Mouse (Mus musculus): ENCODE results near the gene Mras. TPM values are rescaled to one million over a fixed set of nuclear protein-coding genes. Genes with fewer than 3 reads are reported as not detected.

Gene Mras
- total RNA-seq, 4 experiments from 2014 or later: 3.7 to 8.8 (median 6.1) TPM

- DNase-seq (ENCODE audit: low spot score): no peak
Observed at GRCm38 (mm10) chr9:99411785-99412184, 25.4 kb downstream of the Mras start.

DNA sequence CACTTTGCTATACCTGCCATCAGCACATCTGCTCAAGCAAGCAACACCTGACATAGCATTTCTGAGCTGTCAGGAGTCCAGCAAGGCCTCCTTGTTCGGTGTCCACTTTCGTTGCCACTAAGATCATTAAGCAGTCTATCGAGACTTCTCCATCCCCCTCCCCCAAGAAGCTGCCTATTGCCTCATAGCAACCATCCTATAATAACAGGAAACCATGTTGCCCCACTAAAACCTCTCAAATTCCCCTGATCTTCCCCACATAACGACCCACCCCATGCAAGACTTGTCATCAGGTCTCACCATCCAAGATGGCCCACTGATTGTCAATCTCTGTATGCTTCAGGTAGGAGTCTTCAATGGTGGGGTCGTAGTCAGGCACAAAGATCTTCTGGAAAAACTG is 26.1 kb downstream of the Mras start:
- DNase-seq (ENCODE audit: low spot score): no peak

GRCm38 (mm10) chr9:99409280-99409679 is 27.9 kb downstream of the Mras start:
- DNase-seq (ENCODE audit: low spot score): no peak

DNA sequence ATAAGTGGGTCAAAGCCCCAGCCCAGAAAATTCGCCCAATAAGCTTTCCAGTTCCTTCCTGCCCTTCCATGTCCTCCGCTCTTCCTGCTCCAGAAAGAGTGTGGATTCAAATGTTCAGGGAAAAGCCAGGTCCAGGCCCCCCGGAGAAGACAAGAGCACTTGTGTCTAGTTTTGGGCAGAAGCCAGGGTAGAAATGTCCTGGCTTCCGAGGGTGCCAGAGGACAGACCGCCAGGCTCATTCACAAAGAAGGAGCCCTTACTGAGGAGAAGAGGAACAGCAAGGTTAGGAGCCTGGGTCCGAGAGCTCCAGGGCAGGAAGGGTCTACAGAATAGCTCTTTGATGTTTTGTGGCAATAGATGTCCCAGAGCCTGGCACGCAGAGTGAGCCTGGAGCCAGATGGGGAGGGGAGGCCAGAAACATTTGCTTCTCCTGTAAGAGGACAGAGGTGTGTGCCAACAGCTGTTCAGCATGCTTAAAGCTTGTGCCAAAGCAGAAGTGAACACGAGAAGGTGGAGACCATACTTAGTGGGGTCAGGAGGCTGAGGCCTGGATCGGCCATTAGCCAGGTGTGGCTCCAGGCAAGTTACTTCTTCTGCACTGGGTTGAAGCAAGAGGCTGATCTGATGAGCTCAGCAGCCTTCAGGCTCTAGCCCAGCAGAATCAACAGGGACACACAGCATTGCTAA is 35.8 kb downstream of the Mras start:
- DNase-seq (ENCODE audit: low spot score): no peak

GRCm38 (mm10) chr9:99400781-99401180 is 36.4 kb downstream of the Mras start:
- DNase-seq (ENCODE audit: low spot score): no peak

DNA sequence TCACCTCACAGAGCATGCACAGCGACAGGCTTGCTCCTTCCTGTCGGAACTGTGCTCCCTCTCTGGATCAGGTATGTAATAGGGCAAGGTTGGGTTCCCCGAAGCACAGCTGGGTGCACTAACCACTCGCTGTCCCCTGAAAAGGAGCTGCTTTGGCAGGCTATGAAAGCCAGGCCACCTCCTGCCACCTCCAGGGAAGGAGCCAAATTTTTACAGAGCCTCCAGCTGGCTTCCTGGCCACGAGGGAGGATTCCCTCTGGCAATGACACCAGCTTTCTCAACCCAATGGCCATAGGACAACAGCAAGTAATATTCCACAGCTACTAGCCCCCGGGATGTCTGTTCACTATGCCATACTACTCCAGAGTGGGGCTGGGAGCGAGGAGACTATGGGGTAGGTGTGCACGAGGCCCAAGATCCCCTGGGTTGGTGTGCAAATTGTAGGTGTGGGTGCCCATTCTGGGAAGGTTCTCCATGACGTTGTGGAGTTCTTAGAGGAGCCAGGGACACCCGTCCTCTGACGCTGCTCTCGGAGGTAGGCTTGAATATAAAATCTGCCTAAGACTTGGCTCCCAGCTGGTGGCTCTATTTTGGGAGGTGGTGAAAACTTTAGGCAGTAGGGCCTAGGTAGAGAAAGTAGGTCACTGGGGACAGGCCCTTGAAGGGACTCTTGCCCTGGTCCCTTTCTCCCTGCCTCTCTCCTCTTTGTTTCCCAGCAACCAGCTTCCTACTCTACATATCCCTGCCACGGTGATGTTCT is 39.9 kb downstream of the Mras start:
- DNase-seq (ENCODE audit: low spot score): no peak

DNA sequence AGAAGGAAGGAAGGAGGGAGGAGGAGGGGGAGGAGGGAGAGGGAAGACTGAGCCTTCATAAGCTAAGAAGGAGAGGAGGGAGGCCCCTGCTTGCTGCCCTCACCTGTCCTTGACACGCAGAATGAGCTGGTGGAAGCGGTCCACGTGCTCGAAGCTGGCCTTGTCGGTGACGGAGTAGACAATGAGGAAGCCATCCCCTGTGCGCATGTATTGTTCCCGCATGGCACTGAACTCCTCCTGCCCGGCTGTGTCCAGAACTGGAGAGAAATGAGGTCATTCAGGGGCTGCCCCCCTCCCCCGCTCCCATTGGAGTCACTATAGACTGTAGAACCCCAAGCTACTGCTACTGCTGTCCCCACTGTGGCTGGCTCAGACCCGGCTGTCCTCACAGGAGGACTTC is 42.8 kb downstream of the Mras start:
- no peak for DNase-seq (ENCODE audit: low spot score)

DNA sequence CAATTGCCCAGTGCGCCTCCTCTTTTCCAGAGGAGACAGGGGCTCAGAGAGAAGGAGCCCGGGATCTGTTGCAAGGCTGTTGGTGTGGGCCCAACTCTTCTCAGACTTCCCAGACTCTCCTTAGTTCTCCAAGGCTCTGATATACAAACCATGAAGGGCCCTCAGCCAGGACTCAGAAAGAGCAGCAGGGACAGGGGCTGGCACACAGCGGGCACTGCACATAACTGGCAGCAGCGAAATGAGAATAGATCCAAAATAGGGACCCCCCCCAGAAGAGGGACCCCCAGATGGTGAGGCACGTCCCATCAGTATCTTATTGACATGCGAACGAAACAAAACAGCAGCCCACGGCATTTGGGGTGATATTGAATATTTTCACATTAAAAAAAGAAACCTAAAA is 44.0 kb downstream of the Mras start:
- DNase-seq (ENCODE audit: low spot score): no peak

DNA sequence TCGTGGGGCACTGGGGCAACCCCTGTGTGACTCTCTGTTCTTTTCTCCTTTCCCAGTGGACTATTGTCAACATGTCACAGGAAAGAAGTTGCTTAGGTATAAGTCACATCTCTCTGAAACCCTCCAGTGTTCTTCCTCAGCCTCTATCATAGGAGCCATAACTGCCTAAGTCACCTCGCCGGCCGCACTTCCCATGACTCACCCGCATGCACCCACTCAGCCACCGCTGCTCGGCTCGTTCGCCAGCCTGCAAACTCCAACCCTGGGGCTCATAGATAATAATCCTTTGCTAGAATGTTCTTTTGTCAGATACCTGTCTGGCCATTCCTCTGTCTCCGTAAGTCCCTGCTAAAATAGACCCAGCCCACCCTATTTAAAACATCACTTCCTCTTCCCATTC is 45.6 kb downstream of the Mras start:
- no peak for DNase-seq (ENCODE audit: low spot score)

DNA sequence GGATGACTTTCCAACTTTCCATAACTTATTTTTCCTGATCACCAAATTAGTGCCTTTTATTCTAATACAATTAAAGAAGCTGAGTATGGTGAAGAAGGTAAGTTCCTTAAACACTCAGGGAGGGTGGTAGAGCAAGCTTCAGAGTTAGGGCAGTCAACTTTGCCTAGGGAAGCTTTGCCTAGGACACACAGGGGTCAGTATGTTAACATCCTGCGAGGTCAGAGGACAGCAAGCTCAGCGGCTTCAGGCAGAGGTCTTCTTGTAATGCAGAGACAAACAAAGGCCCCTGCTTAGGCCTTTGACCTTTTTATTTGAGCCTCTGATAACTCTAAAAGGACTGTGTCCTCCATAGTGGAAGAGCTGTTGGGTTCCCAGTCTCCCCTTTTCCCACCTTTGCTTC is 46.5 kb downstream of the Mras start:
- no peak for DNase-seq (ENCODE audit: low spot score)

DNA sequence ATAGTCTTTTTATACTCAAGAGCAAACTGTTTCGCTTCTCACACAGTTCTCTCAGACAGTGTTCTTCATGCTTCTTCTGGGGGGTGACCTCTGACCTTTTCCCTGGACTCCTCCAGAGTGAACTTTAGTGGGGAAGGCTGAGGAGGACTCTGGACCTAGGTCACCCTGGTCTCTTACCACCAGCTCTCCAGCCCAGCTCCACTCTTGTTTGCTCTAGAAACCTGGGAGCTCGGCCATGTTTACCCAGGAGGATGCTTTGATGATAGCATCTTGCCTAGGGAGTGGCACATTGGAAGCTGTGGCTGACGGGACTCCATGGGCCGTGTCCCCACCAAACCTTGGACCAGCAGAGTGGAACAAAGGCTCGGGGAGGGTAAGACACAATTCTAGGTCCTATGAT is 47.0 kb downstream of the Mras start:
- DNase-seq (ENCODE audit: low spot score): no peak

DNA sequence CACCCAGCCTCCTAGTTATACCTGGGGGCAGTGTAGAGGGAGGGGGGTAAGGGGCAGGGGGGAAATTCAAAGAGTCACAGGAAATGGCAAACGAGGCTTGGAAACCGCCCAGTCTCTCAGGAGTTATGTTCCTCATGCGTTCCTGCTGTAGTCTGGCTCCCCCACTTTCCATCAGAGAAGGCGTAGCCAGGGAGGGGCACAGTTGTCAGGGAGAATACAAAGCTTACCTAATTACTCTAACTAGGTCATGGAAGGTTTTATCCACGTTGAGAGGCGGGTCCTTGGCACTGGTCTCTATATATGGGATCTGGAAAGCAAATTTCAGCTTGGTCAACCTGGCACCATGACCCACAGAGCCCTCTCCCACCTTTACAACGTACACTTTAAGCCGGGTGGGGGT is 47.7 kb downstream of the Mras start:
- no peak for DNase-seq (ENCODE audit: low spot score)

DNA sequence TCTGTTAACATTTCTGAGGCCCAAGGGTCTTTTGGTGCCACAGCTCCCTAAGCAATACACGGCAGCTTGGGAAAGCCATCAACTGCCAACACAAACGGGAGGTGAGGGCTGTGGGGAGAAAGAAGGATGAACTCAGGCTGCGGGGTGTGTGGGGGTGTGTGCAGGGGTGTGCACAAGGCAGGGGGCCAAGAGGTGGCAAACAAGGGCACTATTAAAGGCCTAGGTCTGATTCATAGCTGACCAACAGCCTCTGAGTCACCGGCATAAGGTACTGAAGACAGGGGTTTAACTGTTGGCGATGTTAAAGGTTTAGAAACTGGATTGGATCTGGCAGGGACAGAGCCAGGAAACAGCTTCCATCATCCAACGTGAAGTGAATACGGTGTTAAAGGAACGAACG is 48.3 kb downstream of the Mras start:
- no peak for DNase-seq (ENCODE audit: low spot score)

DNA sequence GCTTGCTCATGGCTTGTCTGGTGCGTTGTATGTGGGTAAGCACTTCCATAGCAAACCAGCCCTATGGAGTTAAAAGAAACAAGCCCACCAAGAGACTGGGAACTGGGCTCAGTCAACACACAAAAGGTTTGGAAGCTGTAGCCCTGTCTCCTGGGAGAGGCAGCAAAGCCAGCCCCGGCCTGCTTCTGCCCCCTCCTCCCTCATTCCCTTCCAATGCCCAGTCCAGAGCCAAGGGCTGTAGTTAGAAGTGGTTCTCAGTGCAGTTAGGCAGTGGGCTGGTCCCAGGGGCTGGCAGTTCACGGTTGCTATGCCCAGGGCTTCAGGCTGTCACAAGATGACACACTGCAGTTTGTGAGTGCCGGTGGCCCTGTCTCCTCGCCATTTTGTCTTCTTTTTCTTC is 49.1 kb downstream of the Mras start:
- DNase-seq (ENCODE audit: low spot score): no peak

DNA sequence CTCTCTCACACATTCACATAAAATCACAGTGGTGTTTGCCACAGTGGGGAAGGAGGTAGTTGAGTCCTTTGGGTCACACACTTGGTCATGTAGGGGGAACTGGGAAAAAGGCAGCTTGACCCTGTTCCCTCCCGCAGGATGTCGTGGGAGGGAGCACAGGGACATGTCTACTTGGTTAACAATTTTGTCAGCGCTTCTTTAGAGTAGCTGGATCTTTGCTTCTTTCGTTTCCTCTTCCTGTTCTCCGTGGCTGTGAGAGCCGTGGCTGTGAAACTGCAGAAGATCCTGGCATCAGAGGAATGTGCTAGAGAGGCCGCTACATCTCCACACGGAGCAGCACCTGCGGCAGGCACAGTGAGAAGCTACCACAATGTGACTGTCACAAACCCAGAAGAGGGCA is 54.6 kb downstream of the Mras start:
- DNase-seq (ENCODE audit: low spot score): peak; percentile 19

- DNase-seq (ENCODE audit: low spot score): no peak
Observed at GRCm38 (mm10) chr9:99379194-99379593, 58.0 kb downstream of the Mras start.

DNA sequence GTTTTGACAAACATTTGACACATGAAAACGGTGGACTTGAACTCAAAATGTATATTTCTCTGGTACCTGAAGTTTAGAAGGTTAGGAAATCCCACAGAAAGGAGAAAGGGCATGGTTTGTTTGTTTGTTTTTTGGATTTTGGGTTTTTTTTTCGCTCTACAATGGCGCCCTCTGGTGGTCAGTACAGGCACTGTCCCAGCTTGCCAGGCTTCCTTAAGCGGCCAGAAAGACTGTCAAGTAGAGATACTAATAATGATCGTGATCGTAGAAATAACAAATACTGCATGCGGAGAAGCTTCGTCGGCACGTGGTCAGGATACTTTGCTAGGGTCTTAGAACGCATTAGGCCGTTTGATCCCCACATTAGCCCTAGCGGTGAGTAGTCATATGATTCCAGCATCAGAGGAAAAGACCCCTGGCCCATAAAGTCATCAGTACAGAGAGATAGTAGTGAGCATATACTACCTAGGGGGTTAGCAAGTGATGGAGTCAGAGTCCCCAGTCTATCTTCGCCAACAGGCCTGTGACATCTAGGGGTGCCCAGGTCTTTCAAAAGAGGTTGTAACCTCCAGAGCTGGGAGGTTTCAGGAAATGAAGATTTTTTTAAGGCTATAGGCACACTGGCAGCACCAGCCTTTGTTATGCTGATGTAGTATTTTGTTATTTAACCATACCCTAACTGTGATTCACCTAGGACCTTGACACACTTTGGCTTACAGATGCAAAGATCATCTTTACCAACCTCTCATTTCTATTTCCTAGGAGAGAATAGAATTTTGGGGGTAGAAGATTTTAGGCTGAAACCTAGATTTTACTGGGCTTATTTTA is 60.4 kb downstream of the Mras start:
- DNase-seq (ENCODE audit: low spot score): peak; percentile 33

GRCm38 (mm10) chr9:99368431-99368830 is 68.8 kb downstream of the Mras start:
- DNase-seq (ENCODE audit: low spot score): no peak

DNA sequence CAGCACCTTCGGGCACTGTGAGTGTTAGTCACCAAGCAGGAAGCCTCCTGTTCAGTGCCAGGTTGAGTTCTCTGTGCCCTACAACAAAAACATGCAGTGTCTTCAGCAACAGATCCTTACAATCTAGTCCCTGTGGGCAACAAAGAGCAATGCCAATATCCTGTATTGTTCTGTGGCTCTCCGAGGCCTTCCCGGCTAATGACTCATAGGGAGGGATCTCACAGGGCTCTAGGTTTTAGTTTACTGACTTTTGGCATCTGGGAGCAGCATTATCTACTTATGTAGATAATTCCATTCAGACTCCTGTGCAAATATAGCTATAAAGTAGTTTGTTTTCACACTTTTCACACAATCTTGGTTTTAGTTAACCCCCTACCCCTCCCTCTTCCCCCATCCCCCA is 71.3 kb downstream of the Mras start:
- no peak for DNase-seq (ENCODE audit: low spot score)

- no peak for DNase-seq (ENCODE audit: low spot score)
Observed at GRCm38 (mm10) chr9:99363076-99363475, 74.1 kb downstream of the Mras start.

DNA sequence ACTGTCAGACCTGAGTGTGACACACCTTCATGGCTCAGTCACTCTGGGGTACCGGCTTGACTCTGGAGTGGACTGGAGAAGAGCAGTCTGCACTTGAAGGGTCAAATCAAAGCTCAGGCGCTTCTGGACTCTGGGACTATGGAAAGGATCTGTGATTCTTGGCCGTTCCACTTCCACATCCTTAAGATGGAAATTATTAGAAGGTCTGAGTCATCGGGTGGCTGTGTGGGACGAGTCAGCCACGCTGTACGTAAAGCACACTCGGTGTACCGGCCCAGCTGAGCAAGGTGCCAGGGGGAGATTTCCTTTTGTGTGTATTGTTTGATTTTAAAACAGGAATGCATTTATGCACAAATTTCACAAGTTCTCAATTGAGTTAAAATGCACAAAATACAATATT is 75.2 kb downstream of the Mras start:
- no peak for DNase-seq (ENCODE audit: low spot score)

- DNase-seq (ENCODE audit: low spot score): no peak
Observed at GRCm38 (mm10) chr9:99359012-99359411, 78.2 kb downstream of the Mras start.

Measured in heart, adult 8-10 months (tissue).